Mouse (Mus musculus): Measurements from ENCODE around the gene Olfr993. TPM values are rescaled to one million over a fixed set of nuclear protein-coding genes. Genes with fewer than 3 reads are reported as not detected.

Gene Olfr993
- not detected in 2 replicates for polyA plus RNA-seq (2012; rRNA removed)

- Histone ChIP-seq H3K36me3 (ENCODE audit: control insufficient read depth, insufficient read depth, low read length) (no peaks in the 10 kb centered on the region), H3K27ac (ENCODE audit: control insufficient read depth, insufficient read depth, low read length) (no peak within 1 kb of the TSS)
- no peak for TF ChIP-seq CTCF (IDR thresholded peaks at IDR 0.05; ENCODE audit: borderline replicate concordance, control insufficient read depth, extremely low read depth, insufficient read depth, low read length, poor library complexity)
- no peak for TF ChIP-seq POLR2A (IDR thresholded peaks at IDR 0.05; ENCODE audit: control insufficient read depth, extremely low read depth, insufficient read depth, low read length, poor library complexity)
Observed at GRCm38 (mm10) chr2:85414777-85415176, at the start of gene Olfr993. TSS of gene Olfr993 (minus strand) at chr2:85414877.

DNA sequence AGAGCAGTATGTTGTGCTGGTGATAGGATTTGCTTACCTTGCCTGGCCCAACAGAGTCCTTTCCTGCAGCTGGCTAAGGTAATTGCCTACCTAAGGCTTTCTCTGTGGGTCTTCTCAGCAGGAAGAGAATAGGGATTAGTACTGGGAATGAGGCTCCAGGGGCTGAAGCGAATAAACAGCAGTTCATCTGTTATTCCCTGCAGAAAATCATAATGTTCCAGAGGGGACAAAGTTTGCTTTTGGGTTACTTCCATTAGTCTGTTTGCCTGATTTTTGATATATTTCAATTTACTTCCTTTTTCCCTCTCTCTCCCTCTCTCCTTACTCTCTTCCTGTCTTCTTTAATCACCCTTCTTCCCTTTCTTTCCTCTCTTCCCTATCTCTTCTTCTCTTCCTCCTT, 28.9 kb upstream of the Olfr993 start, which contains the start of gene Olfr995:
TSS of gene Olfr995 (minus strand) at position 101 of the 400 bp plus-strand sequence.
- WGBS = 54% methylated on average over 1 of the region's 1 CpGs
- H3K27me3 ChIP-seq (ENCODE audit: control insufficient read depth, insufficient read depth, low read length) = no peaks in the 10 kb centered on the region
- TF ChIP-seq CTCF (IDR thresholded peaks at IDR 0.05; ENCODE audit: borderline replicate concordance, control insufficient read depth, extremely low read depth, insufficient read depth, low read length, poor library complexity) = no peak
- TF ChIP-seq POLR2A (IDR thresholded peaks at IDR 0.05; ENCODE audit: control insufficient read depth, extremely low read depth, insufficient read depth, low read length, poor library complexity) = no peak

More at GRCm38 (mm10) chr2:85414777-85415176, at the start of gene Olfr993:
- no peaks in the 10 kb centered on the region for H3K27me3 ChIP-seq (ENCODE audit: control insufficient read depth, insufficient read depth, low read length)
- H3K4me1 ChIP-seq (replicated peaks; ENCODE audit: control insufficient read depth, insufficient read depth, low read length) = no peaks in the 10 kb centered on the region
- H3K4me3 ChIP-seq (ENCODE audit: control insufficient read depth, insufficient read depth, low read length) = no peak within 1 kb of the TSS
- DNase-seq = no peak

GRCm38 (mm10) chr2:85442546-85442945, 27.9 kb upstream of the Olfr993 start:
- Histone ChIP-seq H3K4me1 (replicated peaks; ENCODE audit: control insufficient read depth, insufficient read depth, low read length) (no peaks in the 10 kb centered on the region), H3K27ac (ENCODE audit: control insufficient read depth, insufficient read depth, low read length) (no peak overlapping the region), H3K36me3 (ENCODE audit: control insufficient read depth, insufficient read depth, low read length) (no peaks in the 10 kb centered on the region), H3K4me3 (ENCODE audit: control insufficient read depth, insufficient read depth, low read length) (no peak overlapping the region), H3K27me3 (ENCODE audit: control insufficient read depth, insufficient read depth, low read length) (no peaks in the 10 kb centered on the region)
- DNase-seq = no peak
- TF ChIP-seq CTCF (IDR thresholded peaks at IDR 0.05; ENCODE audit: borderline replicate concordance, control insufficient read depth, extremely low read depth, insufficient read depth, low read length, poor library complexity) = no peak
- no peak for TF ChIP-seq POLR2A (IDR thresholded peaks at IDR 0.05; ENCODE audit: control insufficient read depth, extremely low read depth, insufficient read depth, low read length, poor library complexity)

More for the DNA sequence above, 28.9 kb upstream of the Olfr993 start, which contains the start of gene Olfr995:
- Histone ChIP-seq H3K4me1 (replicated peaks; ENCODE audit: control insufficient read depth, insufficient read depth, low read length) (no peaks in the 10 kb centered on the region), H3K27ac (ENCODE audit: control insufficient read depth, insufficient read depth, low read length) (no peak within 1 kb of the TSS), H3K36me3 (ENCODE audit: control insufficient read depth, insufficient read depth, low read length) (no peaks in the 10 kb centered on the region), H3K4me3 (ENCODE audit: control insufficient read depth, insufficient read depth, low read length) (no peak within 1 kb of the TSS)
- DNase-seq = no peak

GRCm38 (mm10) chr2:85436351-85436750, 21.7 kb upstream of the Olfr993 start, which contains the start of gene Olfr994:
TSS of gene Olfr994 (minus strand) at chr2:85436451.
- no peaks in the 10 kb centered on the region for H3K4me1 ChIP-seq (replicated peaks; ENCODE audit: control insufficient read depth, insufficient read depth, low read length)
- no peak within 1 kb of the TSS for H3K27ac ChIP-seq (ENCODE audit: control insufficient read depth, insufficient read depth, low read length)
- H3K27me3 ChIP-seq (ENCODE audit: control insufficient read depth, insufficient read depth, low read length) = no peaks in the 10 kb centered on the region
- DNase-seq = no peak
- TF ChIP-seq POLR2A (IDR thresholded peaks at IDR 0.05; ENCODE audit: control insufficient read depth, extremely low read depth, insufficient read depth, low read length, poor library complexity) (no peak), CTCF (IDR thresholded peaks at IDR 0.05; ENCODE audit: borderline replicate concordance, control insufficient read depth, extremely low read depth, insufficient read depth, low read length, poor library complexity) (no peak)
- no peaks in the 10 kb centered on the region for H3K36me3 ChIP-seq (ENCODE audit: control insufficient read depth, insufficient read depth, low read length)
- H3K4me3 ChIP-seq (ENCODE audit: control insufficient read depth, insufficient read depth, low read length) = no peak within 1 kb of the TSS
- WGBS = 92% methylated on average over 3 of the region's 3 CpGs

DNA sequence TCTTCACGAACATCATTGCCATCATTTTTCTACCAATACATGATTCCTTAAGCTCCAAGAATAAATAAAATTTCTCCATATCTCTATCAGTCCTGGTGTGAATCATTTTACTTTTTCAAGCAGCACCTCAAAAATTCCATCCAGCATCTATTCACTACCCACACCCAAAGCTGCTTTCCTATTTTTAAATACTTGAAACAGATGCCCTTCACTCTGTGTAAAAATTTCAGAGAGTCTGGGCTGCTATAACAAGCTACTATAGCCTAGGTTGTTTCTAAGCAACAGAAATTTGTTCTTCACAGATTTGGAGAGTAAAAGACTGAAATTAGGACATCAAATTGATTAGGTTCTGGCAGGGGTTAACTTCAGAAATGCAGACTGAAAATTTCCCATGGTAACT, 11.2 kb upstream of the Olfr993 start:
- no peaks in the 10 kb centered on the region for H3K4me1 ChIP-seq (replicated peaks; ENCODE audit: control insufficient read depth, insufficient read depth, low read length)
- no peak overlapping the region for H3K4me3 ChIP-seq (ENCODE audit: control insufficient read depth, insufficient read depth, low read length)
- 95% methylated on average over 1 of the region's 1 CpGs for WGBS
- TF ChIP-seq POLR2A (IDR thresholded peaks at IDR 0.05; ENCODE audit: control insufficient read depth, extremely low read depth, insufficient read depth, low read length, poor library complexity) (no peak), CTCF (IDR thresholded peaks at IDR 0.05; ENCODE audit: borderline replicate concordance, control insufficient read depth, extremely low read depth, insufficient read depth, low read length, poor library complexity) (no peak)
- DNase-seq = no peak
- H3K27me3 ChIP-seq (ENCODE audit: control insufficient read depth, insufficient read depth, low read length) = no peaks in the 10 kb centered on the region
- H3K27ac ChIP-seq (ENCODE audit: control insufficient read depth, insufficient read depth, low read length) = no peak overlapping the region
- no peaks in the 10 kb centered on the region for H3K36me3 ChIP-seq (ENCODE audit: control insufficient read depth, insufficient read depth, low read length)

DNA sequence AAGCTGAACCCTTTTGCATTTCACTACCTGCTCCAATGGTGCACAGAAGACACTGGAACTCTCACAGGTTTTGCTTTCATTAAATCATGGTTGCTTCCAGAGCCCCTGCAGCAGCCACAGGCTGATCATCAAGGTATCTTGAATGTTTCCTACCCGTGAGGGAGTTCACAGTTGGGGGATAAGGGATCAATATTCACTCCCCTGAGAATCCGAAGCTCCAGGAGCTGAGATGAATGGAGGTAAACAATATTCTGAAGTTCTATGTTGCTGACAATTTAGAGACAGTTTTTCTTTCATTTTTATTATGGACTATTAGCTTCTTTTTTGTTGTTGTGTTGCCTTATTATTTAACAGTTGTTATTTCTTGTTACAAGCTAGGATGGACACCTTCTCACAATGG, 5.3 kb downstream of the Olfr993 start, which contains the start of gene Olfr992:
TSS of gene Olfr992 (minus strand) at position 101 of the 400 bp plus-strand sequence.
- TF ChIP-seq CTCF (IDR thresholded peaks at IDR 0.05; ENCODE audit: borderline replicate concordance, control insufficient read depth, extremely low read depth, insufficient read depth, low read length, poor library complexity) (no peak), POLR2A (IDR thresholded peaks at IDR 0.05; ENCODE audit: control insufficient read depth, extremely low read depth, insufficient read depth, low read length, poor library complexity) (no peak)
- Histone ChIP-seq H3K4me1 (replicated peaks; ENCODE audit: control insufficient read depth, insufficient read depth, low read length) (no peaks in the 10 kb centered on the region), H3K27me3 (ENCODE audit: control insufficient read depth, insufficient read depth, low read length) (no peaks in the 10 kb centered on the region), H3K4me3 (ENCODE audit: control insufficient read depth, insufficient read depth, low read length) (no peak within 1 kb of the TSS), H3K27ac (ENCODE audit: control insufficient read depth, insufficient read depth, low read length) (no peak within 1 kb of the TSS), H3K36me3 (ENCODE audit: control insufficient read depth, insufficient read depth, low read length) (no peaks in the 10 kb centered on the region)
- no peak for DNase-seq
- 58% methylated on average over 2 of the region's 2 CpGs for WGBS

Other genes with a start within 250 kb of the Olfr993 start
- 0.48 and 0.50 TPM in 2 replicates for gene Lrrc55, start 217.7 kb downstream of the Olfr993 start, polyA plus RNA-seq (2012; rRNA removed)
- gene Olfr987, start 75.6 kb downstream of the Olfr993 start, polyA plus RNA-seq (2012; rRNA removed) = not detected in 2 replicates
- gene Olfr988, start 51.6 kb downstream of the Olfr993 start, polyA plus RNA-seq (2012; rRNA removed) = not detected in 2 replicates
- gene Olfr992, start 5.4 kb downstream of the Olfr993 start, polyA plus RNA-seq (2012; rRNA removed) = not detected in 2 replicates
- gene Olfr994, start 21.6 kb upstream of the Olfr993 start, polyA plus RNA-seq (2012; rRNA removed) = not detected in 2 replicates
- not detected in 2 replicates for gene Olfr995, start 28.8 kb upstream of the Olfr993 start, polyA plus RNA-seq (2012; rRNA removed)
- gene 4833423E24Rik, start 104.1 kb upstream of the Olfr993 start, polyA plus RNA-seq (2012; rRNA removed) = 1.3 and 1.9 TPM in 2 replicates
- gene Olfr996, start 164.3 kb upstream of the Olfr993 start, polyA plus RNA-seq (2012; rRNA removed) = not detected in 2 replicates
- gene Olfr998, start 174.1 kb upstream of the Olfr993 start, polyA plus RNA-seq (2012; rRNA removed) = not detected in 2 replicates
- not detected in 2 replicates for gene Olfr1000, start 197.0 kb upstream of the Olfr993 start, polyA plus RNA-seq (2012; rRNA removed)
- not detected in 2 replicates for gene Olfr1002, start 235.8 kb upstream of the Olfr993 start, polyA plus RNA-seq (2012; rRNA removed)
- not detected in 2 replicates for gene Olfr154, start 249.6 kb upstream of the Olfr993 start, polyA plus RNA-seq (2012; rRNA removed)

Data from thymus, adult 2 months (tissue).